Mouse (Mus musculus) neural tube, embryonic 12.5 days (tissue): ENCODE data around the gene Dvl2. TPM values are rescaled to one million over a fixed set of nuclear protein-coding genes. Genes with fewer than 3 reads are reported as not detected.
"Not testable (repeated sequence)": the region's sequence is repeated elsewhere in the genome, so short reads cannot be mapped to it uniquely, and the experiment has no call there.

Experiments used
- ATAC-seq: fragments of 200-750 bp; cut with Nextera tagmentation; 2 replicates; pipeline ENCODE4 v1.8.0; 2017; ENCODE audit warnings: low read depth, mild to moderate bottlenecking, moderate TSS enrichment, moderate library complexity; ENCODE audit not compliant: low FRiP score
- H3K27ac ChIP-seq: fragments of 300-500 bp; sonication (generic); 2 replicates; pipeline ENCODE4 v1.5.1; 2016
- H3K27me3 ChIP-seq: fragments of 300-500 bp; sonication (generic); replicated peaks from 2 replicates; pipeline ENCODE4 v1.6.1; 2016; ENCODE audit warnings: mild to moderate bottlenecking
- H3K36me3 ChIP-seq: fragments of 300-500 bp; sonication (generic); 2 replicates; pipeline ENCODE4 v1.6.1; 2016; ENCODE audit warnings: mild to moderate bottlenecking
- H3K4me1 ChIP-seq: fragments of 300-500 bp; sonication (generic); 2 replicates; pipeline ENCODE4 v1.6.1; 2016
- H3K4me2 ChIP-seq: fragments of 300-500 bp; sonication (generic); replicated peaks from 2 replicates; pipeline ENCODE4 v1.6.1; 2016; ENCODE audit warnings: mild to moderate bottlenecking
- H3K4me3 ChIP-seq: fragments of 300-500 bp; sonication (generic); 2 replicates; pipeline ENCODE4 v1.5.1; 2016
- H3K9ac ChIP-seq: fragments of 300-500 bp; sonication (generic); 2 replicates; pipeline ENCODE4 v1.6.1; 2016; ENCODE audit warnings: mild to moderate bottlenecking
- H3K9me3 ChIP-seq: fragments of 300-500 bp; sonication (generic); 2 replicates; pipeline ENCODE4 v1.6.1; 2016; ENCODE audit warnings: mild to moderate bottlenecking
- WGBS: fragments of 180-500 bp; shearing (Covaris S2); methylation state at CpG from one replicate; pipeline ENCODE4 v1.1.7; 2016; 5-methylcytosine and 5-hydroxymethylcytosine counted together
- polyA plus RNA-seq: library from polyadenylated mRNA; unstranded; fragments of >200 nt; fragmentation: Nextera tagmentation; extraction: Ambion mirVana; gene quantifications from 2 replicates; pipeline ENCODE4 v1.2.1, GENCODE M21; 2016

Gene Dvl2
- 39.0 and 40.7 TPM in 2 replicates for polyA plus RNA-seq

- peak; percentile 49 for ATAC-seq
- under 1% methylated on average over 48 of the region's 48 CpGs for WGBS
- Histone ChIP-seq H3K4me2 (peak within 1 kb of the TSS; percentile 90), H3K27ac (peak within 1 kb of the TSS; percentile 92), H3K4me3 (peak within 1 kb of the TSS; percentile 78), H3K4me1 (peaks cover 37% of the 10 kb centered on the region), H3K36me3 (peaks cover 31% of the 10 kb centered on the region), H3K27me3 (no peaks in the 10 kb centered on the region), H3K9ac (peak within 1 kb of the TSS; percentile 85), H3K9me3 (no peaks in the 10 kb centered on the region)
Observed at GRCm38 (mm10) chr11:70000396-70000898, at the start of gene Dvl2. Gene Dvl2 (plus strand): TSS chr11:70000595.

- no peak overlapping the region for H3K9ac ChIP-seq
- peaks cover 9% of the 10 kb centered on the region for H3K4me1 ChIP-seq
- H3K36me3 ChIP-seq = no peaks in the 10 kb centered on the region
- H3K4me2 ChIP-seq = no peak overlapping the region
- no peak overlapping the region for H3K4me3 ChIP-seq
- H3K9me3 ChIP-seq = no peaks in the 10 kb centered on the region
- H3K27ac ChIP-seq = no peak overlapping the region
- 47% methylated on average over 4 of the region's 4 CpGs for WGBS
- no peak for ATAC-seq
- H3K27me3 ChIP-seq = peaks cover 7% of the 10 kb centered on the region; the same call in 1 of the 2 replicates
Observed at GRCm38 (mm10) chr11:69950807-69951459, 49.5 kb upstream of the Dvl2 start.

GRCm38 (mm10) chr11:69952274-69952673, 48.1 kb upstream of the Dvl2 start:
- Histone ChIP-seq H3K4me3 (no peak overlapping the region), H3K9me3 (no peaks in the 10 kb centered on the region), H3K4me2 (no peak overlapping the region), H3K4me1 (peaks cover 6% of the 10 kb centered on the region), H3K36me3 (no peaks in the 10 kb centered on the region), H3K27ac (no peak overlapping the region), H3K9ac (no peak overlapping the region), H3K27me3 (peaks cover 7% of the 10 kb centered on the region; the same call in 1 of the 2 replicates)
- ATAC-seq = no peak
- WGBS = 43% methylated on average over 1 of the region's 1 CpGs

- H3K4me2 ChIP-seq = no peak overlapping the region
- H3K27me3 ChIP-seq = peaks cover 7% of the 10 kb centered on the region; the same call in 1 of the 2 replicates
- WGBS = 75% methylated on average over 11 of the region's 11 CpGs
- H3K9ac ChIP-seq = no peak overlapping the region
- H3K4me3 ChIP-seq = no peak overlapping the region
- no peaks in the 10 kb centered on the region for H3K36me3 ChIP-seq
- H3K4me1 ChIP-seq = 0 out of 2 replicates have a peak, but pooled peaks cover 2% of the 10 kb centered on the region
- no peaks in the 10 kb centered on the region for H3K9me3 ChIP-seq
- ATAC-seq = no peak
- H3K27ac ChIP-seq = no peak overlapping the region
Observed at GRCm38 (mm10) chr11:69953267-69953915, 47.0 kb upstream of the Dvl2 start.

GRCm38 (mm10) chr11:69955618-69956017, 44.8 kb upstream of the Dvl2 start:
- not testable (repeated sequence) for H3K9ac ChIP-seq, H3K4me2 ChIP-seq, H3K9me3 ChIP-seq, ATAC-seq, H3K36me3 ChIP-seq, H3K4me3 ChIP-seq, H3K27ac ChIP-seq, H3K4me1 ChIP-seq, H3K27me3 ChIP-seq
- WGBS = 81% methylated on average over 4 of the region's 4 CpGs

GRCm38 (mm10) chr11:69956218-69956617, 44.2 kb upstream of the Dvl2 start:
- H3K4me2 ChIP-seq = no peak overlapping the region
- H3K9me3 ChIP-seq = no peaks in the 10 kb centered on the region
- H3K27ac ChIP-seq = no peak overlapping the region
- no peak overlapping the region for H3K4me3 ChIP-seq
- no peaks in the 10 kb centered on the region for H3K4me1 ChIP-seq
- H3K36me3 ChIP-seq = no peaks in the 10 kb centered on the region
- WGBS = 74% methylated on average over 1 of the region's 1 CpGs
- no peak overlapping the region for H3K9ac ChIP-seq
- peaks cover 5% of the 10 kb centered on the region; the same call in 1 of the 2 replicates for H3K27me3 ChIP-seq
- ATAC-seq = no peak

- no peak for ATAC-seq
- H3K27ac ChIP-seq = no peak overlapping the region
- H3K4me2 ChIP-seq = no peak overlapping the region
- peaks cover 5% of the 10 kb centered on the region; the same call in 1 of the 2 replicates for H3K4me1 ChIP-seq
- WGBS = 33% methylated on average over 5 of the region's 5 CpGs
- no peak overlapping the region for H3K4me3 ChIP-seq
- no peaks in the 10 kb centered on the region for H3K9me3 ChIP-seq
- H3K36me3 ChIP-seq = no peaks in the 10 kb centered on the region
- peaks cover 43% of the 10 kb centered on the region for H3K27me3 ChIP-seq
- no peak overlapping the region for H3K9ac ChIP-seq
Observed at GRCm38 (mm10) chr11:69960616-69961015, 39.8 kb upstream of the Dvl2 start.

- no peaks in the 10 kb centered on the region for H3K36me3 ChIP-seq
- H3K9ac ChIP-seq = no peak overlapping the region
- no peaks in the 10 kb centered on the region for H3K9me3 ChIP-seq
- WGBS = 44% methylated on average over 5 of the region's 5 CpGs
- peaks cover 14% of the 10 kb centered on the region for H3K4me1 ChIP-seq
- no peak overlapping the region for H3K4me2 ChIP-seq
- H3K27me3 ChIP-seq = peaks cover 52% of the 10 kb centered on the region
- no peak for ATAC-seq
- H3K27ac ChIP-seq = no peak overlapping the region
- no peak overlapping the region for H3K4me3 ChIP-seq
Observed at GRCm38 (mm10) chr11:69961841-69962240, 38.6 kb upstream of the Dvl2 start.

GRCm38 (mm10) chr11:69964650-69965270, 35.6 kb upstream of the Dvl2 start, which contains the start of gene Cldn7:
Gene Cldn7 (plus strand): TSS chr11:69964779.
- Histone ChIP-seq H3K9ac (no peak within 1 kb of the TSS), H3K9me3 (no peaks in the 10 kb centered on the region), H3K4me3 (peak within 1 kb of the TSS; percentile 11; the same call in 1 of the 2 replicates), H3K27me3 (peaks cover 71% of the 10 kb centered on the region), H3K36me3 (peaks cover 18% of the 10 kb centered on the region), H3K4me1 (peaks cover 15% of the 10 kb centered on the region), H3K27ac (no peak within 1 kb of the TSS), H3K4me2 (peak within 1 kb of the TSS; percentile 38)
- ATAC-seq = no peak
- 11% methylated on average over 24 of the region's 24 CpGs for WGBS

- ATAC-seq = no peak
- Histone ChIP-seq H3K27me3 (peaks cover 71% of the 10 kb centered on the region), H3K9ac (no peak overlapping the region), H3K27ac (no peak overlapping the region), H3K4me2 (peak overlapping the region; percentile 55), H3K9me3 (no peaks in the 10 kb centered on the region), H3K4me1 (peaks cover 15% of the 10 kb centered on the region), H3K36me3 (peaks cover 25% of the 10 kb centered on the region), H3K4me3 (peak overlapping the region; percentile 11)
- 2% methylated on average over 49 of the region's 49 CpGs for WGBS
Observed at GRCm38 (mm10) chr11:69965271-69966005, 35.0 kb upstream of the Dvl2 start.

GRCm38 (mm10) chr11:69966006-69966859, 34.2 kb upstream of the Dvl2 start:
- ATAC-seq = no peak
- H3K27me3 ChIP-seq = peaks cover 71% of the 10 kb centered on the region
- 2% methylated on average over 59 of the region's 59 CpGs for WGBS
- peaks cover 28% of the 10 kb centered on the region for H3K36me3 ChIP-seq
- H3K4me1 ChIP-seq = peaks cover 15% of the 10 kb centered on the region
- H3K9ac ChIP-seq = peak overlapping the region; percentile 42
- H3K9me3 ChIP-seq = no peaks in the 10 kb centered on the region
- H3K4me2 ChIP-seq = peak overlapping the region; percentile 55
- H3K4me3 ChIP-seq = peak overlapping the region; percentile 19
- no peak overlapping the region for H3K27ac ChIP-seq
